Mouse (Mus musculus) liver, embryonic 11.5 days (tissue): ENCODE results near the gene Tmem273. TPM values are rescaled to one million over a fixed set of nuclear protein-coding genes. Genes with fewer than 3 reads are reported as not detected.

Experiments
- ATAC-seq: fragments of 200-750 bp; cut with Nextera tagmentation; replicated peaks from 2 replicates; pipeline ENCODE4 v1.8.0; 2017; ENCODE audit warnings: moderate number of reproducible peaks, mild to moderate bottlenecking, moderate TSS enrichment, moderate library complexity; ENCODE audit not compliant: low FRiP score
- DNase-seq: peaks from one replicate; pipeline ENCODE4 v3.0.0-alpha.2; 2017; ENCODE audit warnings: low spot score
- H3K27ac ChIP-seq: fragments of 300-500 bp; sonication (generic); 2 replicates; pipeline ENCODE4 v1.5.1; 2014; ENCODE audit warnings: mild to moderate bottlenecking, low read depth, low read length, control low read depth
- H3K27me3 ChIP-seq: fragments of 300-500 bp; sonication (generic); replicated peaks from 2 replicates; pipeline ENCODE4 v1.6.1; 2014; ENCODE audit warnings: low read length, mixed read lengths; ENCODE audit not compliant: control insufficient read depth, insufficient read depth
- H3K36me3 ChIP-seq: fragments of 300-500 bp; sonication (generic); 2 replicates; pipeline ENCODE4 v1.6.1; 2014; ENCODE audit warnings: mild to moderate bottlenecking, low read length, moderate library complexity, mixed read lengths; ENCODE audit not compliant: control insufficient read depth, insufficient read depth
- H3K4me1 ChIP-seq: fragments of 300-500 bp; sonication (generic); replicated peaks from 2 replicates; pipeline ENCODE4 v1.6.1; 2014; ENCODE audit warnings: low read length, mixed read lengths; ENCODE audit not compliant: control insufficient read depth, insufficient read depth
- H3K4me2 ChIP-seq: fragments of 300-500 bp; sonication (generic); 2 replicates; pipeline ENCODE4 v1.6.1; 2014; ENCODE audit warnings: mild to moderate bottlenecking, control low read depth, moderate library complexity
- H3K4me3 ChIP-seq: fragments of 300-500 bp; sonication (generic); 2 replicates; pipeline ENCODE4 v1.5.1; 2014; ENCODE audit warnings: low read depth, low read length, control low read depth
- H3K9ac ChIP-seq: fragments of 300-500 bp; sonication (generic); 2 replicates; pipeline ENCODE4 v1.6.1; 2014; ENCODE audit warnings: low read depth, low read length, control low read depth
- H3K9me3 ChIP-seq: fragments of 300-500 bp; sonication (generic); 2 replicates; pipeline ENCODE4 v1.6.1; 2016; ENCODE audit warnings: low read length, inconsistent platforms, mixed read lengths; ENCODE audit not compliant: control insufficient read depth
- whole genome bisulfite sequencing: fragments of 180-500 bp; shearing (Covaris S2); extraction: QIAGEN DNeasy Blood & Tissue Kit; methylation state at CpG from one replicate; pipeline ENCODE4 v1.1.7; 2014; 5-methylcytosine and 5-hydroxymethylcytosine counted together
- polyA plus RNA-seq: library from polyadenylated mRNA; unstranded; fragments of >200 nt; fragmentation: Nextera tagmentation; extraction: Ambion mirVana; gene quantifications from 2 replicates; pipeline ENCODE4 v1.2.1, GENCODE M21; 2014

Tmem273 gene
- polyA plus RNA-seq, 1 experiment from 2014 or later, result 1.8 TPM

- Histone ChIP-seq H3K27ac (no peak within 1 kb of the TSS), H3K9me3 (no peaks in the 10 kb centered on the region), H3K9ac (no peak within 1 kb of the TSS), H3K4me2 (no peak within 1 kb of the TSS), H3K4me1 (no peaks in the 10 kb centered on the region), H3K4me3 (no peak within 1 kb of the TSS), H3K36me3 (no peaks in the 10 kb centered on the region), H3K27me3 (no peaks in the 10 kb centered on the region)
- ATAC-seq (no peak), DNase-seq (no peak)
- 79% methylated on average over 8 of the region's 8 CpGs for WGBS
Measured at GRCm38 (mm10) chr14:32833847-32834246, 48.1 kb downstream of the Tmem273 start, which contains the start of gene Fam170b. TSS of gene Fam170b (plus strand) at chr14:32833962.

DNA sequence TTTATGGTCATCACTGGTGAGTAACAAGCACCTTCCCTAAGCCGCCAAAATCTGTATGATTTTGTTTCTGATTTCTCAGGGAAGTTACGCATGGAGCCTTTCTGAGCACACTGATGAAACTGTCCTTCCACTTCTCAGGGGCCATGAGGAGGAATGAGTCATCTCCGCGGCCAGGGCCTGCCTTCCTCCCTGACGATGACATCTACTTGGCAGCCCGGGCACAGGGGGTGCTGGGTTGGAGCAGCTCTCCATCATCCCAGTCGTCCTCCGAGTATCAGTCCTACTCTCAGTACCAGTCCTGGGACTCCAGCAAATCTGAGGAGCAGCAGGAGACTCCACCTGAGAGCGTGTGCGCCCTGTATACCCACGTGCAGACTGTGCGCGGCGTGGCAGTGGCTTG lies 49.4 kb downstream of the Tmem273 start:
- Histone ChIP-seq H3K27me3 (no peaks in the 10 kb centered on the region), H3K4me3 (no peak overlapping the region), H3K4me2 (no peak overlapping the region), H3K36me3 (no peaks in the 10 kb centered on the region), H3K9me3 (no peaks in the 10 kb centered on the region), H3K4me1 (no peaks in the 10 kb centered on the region), H3K9ac (no peak overlapping the region), H3K27ac (no peak overlapping the region)
- WGBS, result 73% methylated on average over 14 of the region's 14 CpGs
- DNase-seq (no peak), ATAC-seq (no peak)

- ATAC-seq, result no peak
- 84% methylated on average over 14 of the region's 14 CpGs for WGBS
Measured at GRCm38 (mm10) chr14:32835596-32835995, 49.8 kb downstream of the Tmem273 start.

DNA sequence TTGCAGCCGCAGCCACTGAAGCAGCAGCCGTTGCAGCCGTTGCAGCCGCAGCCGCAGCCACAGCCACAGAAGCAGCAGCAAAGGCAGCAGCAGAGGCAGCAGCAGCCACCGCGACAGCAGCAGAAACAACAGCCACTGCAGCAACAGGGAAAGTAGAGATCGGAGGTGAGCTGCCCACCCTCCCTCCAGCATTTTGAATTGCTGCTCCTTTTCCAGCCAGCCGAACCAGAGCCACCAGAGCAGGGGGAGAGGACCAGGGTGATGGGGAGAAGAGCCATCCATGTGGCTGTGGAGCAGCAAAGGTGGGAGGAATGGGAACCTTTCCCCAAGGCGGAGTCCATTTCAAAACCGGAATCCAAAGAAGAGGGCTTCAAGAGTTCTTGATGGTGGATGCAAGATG lies 50.4 kb downstream of the Tmem273 start:
- H3K27me3 ChIP-seq, result no peaks in the 10 kb centered on the region
- no peaks in the 10 kb centered on the region for H3K4me1 ChIP-seq
- H3K27ac ChIP-seq, result no peak overlapping the region
- ATAC-seq, result no peak
- H3K4me2 ChIP-seq, result no peak overlapping the region
- no peak for DNase-seq
- no peaks in the 10 kb centered on the region for H3K36me3 ChIP-seq
- H3K9ac ChIP-seq, result no peak overlapping the region
- H3K4me3 ChIP-seq, result no peak overlapping the region
- 76% methylated on average over 11 of the region's 11 CpGs for WGBS
- H3K9me3 ChIP-seq, result no peaks in the 10 kb centered on the region

More at GRCm38 (mm10) chr14:32835596-32835995, 49.8 kb downstream of the Tmem273 start:
- Histone ChIP-seq H3K4me1 (no peaks in the 10 kb centered on the region), H3K27me3 (no peaks in the 10 kb centered on the region), H3K4me3 (no peak overlapping the region), H3K4me2 (no peak overlapping the region), H3K36me3 (no peaks in the 10 kb centered on the region), H3K9me3 (no peaks in the 10 kb centered on the region), H3K27ac (no peak overlapping the region), H3K9ac (no peak overlapping the region)
- DNase-seq, result no peak

- no peak for DNase-seq
- ATAC-seq, result no peak
Measured at GRCm38 (mm10) chr14:32842052-32842451, 56.3 kb downstream of the Tmem273 start.

GRCm38 (mm10) chr14:32854059-32854458 lies 68.3 kb downstream of the Tmem273 start:
- 85% methylated on average over 4 of the region's 4 CpGs for WGBS
- Histone ChIP-seq H3K9ac (no peak overlapping the region), H3K36me3 (no peaks in the 10 kb centered on the region), H3K27ac (no peak overlapping the region), H3K4me2 (no peak overlapping the region), H3K4me3 (no peak overlapping the region), H3K27me3 (peaks cover 22% of the 10 kb centered on the region), H3K9me3 (no peaks in the 10 kb centered on the region), H3K4me1 (no peaks in the 10 kb centered on the region)
- no peak for ATAC-seq
- DNase-seq, result peak; percentile 20

More at GRCm38 (mm10) chr14:32842052-32842451, 56.3 kb downstream of the Tmem273 start:
- Histone ChIP-seq H3K27ac (no peak overlapping the region), H3K4me3 (no peak overlapping the region), H3K9ac (no peak overlapping the region), H3K9me3 (no peaks in the 10 kb centered on the region), H3K36me3 (no peaks in the 10 kb centered on the region), H3K4me1 (no peaks in the 10 kb centered on the region), H3K4me2 (no peak overlapping the region), H3K27me3 (no peaks in the 10 kb centered on the region)

DNA sequence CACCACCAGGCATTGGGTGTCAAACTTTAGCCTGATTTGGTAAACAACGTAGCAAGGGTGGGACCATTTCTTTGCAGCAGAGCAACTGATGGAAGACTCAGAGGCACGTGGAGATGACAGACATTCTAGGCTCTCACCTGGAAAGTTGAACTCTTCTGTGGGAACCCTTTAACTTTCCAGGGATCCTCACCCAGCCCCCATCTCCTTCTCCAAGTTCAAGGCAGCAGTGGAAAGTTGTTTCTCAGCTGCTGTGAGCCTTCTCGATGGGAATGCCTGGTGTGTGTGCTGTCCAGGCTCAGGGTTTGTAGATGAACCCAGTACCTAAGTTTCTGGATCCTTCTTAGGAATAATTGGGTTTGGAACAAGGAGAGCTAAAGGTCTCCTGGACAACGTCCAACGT lies 70.5 kb downstream of the Tmem273 start:
- peaks cover 22% of the 10 kb centered on the region for H3K27me3 ChIP-seq
- ATAC-seq, result no peak
- H3K4me2 ChIP-seq, result peak overlapping the region; percentile 72
- H3K36me3 ChIP-seq, result no peaks in the 10 kb centered on the region
- WGBS, result 39% methylated on average over 5 of the region's 5 CpGs
- no peak for DNase-seq
- H3K4me1 ChIP-seq, result peaks cover 12% of the 10 kb centered on the region
- no peaks in the 10 kb centered on the region for H3K9me3 ChIP-seq
- H3K4me3 ChIP-seq, result peak overlapping the region; percentile 51
- no peak overlapping the region for H3K9ac ChIP-seq
- no peak overlapping the region for H3K27ac ChIP-seq

- peak within 1 kb of the TSS; percentile 51 for H3K4me3 ChIP-seq
- WGBS, result 1% methylated on average over 68 of the region's 68 CpGs
- H3K27me3 ChIP-seq, result peaks cover 22% of the 10 kb centered on the region
- peak; percentile 66 for ATAC-seq
- H3K4me2 ChIP-seq, result peak within 1 kb of the TSS; percentile 72
- peak within 1 kb of the TSS; percentile 63 for H3K9ac ChIP-seq
- no peaks in the 10 kb centered on the region for H3K9me3 ChIP-seq
- peak; percentile 56 for DNase-seq
- peaks cover 12% of the 10 kb centered on the region for H3K4me1 ChIP-seq
- H3K27ac ChIP-seq, result no peak within 1 kb of the TSS
- H3K36me3 ChIP-seq, result no peaks in the 10 kb centered on the region
Measured at GRCm38 (mm10) chr14:32856681-32857328, 71.0 kb downstream of the Tmem273 start, which contains the start of gene Vstm4. TSS of gene Vstm4 (plus strand) at chr14:32856756.

- peaks cover 22% of the 10 kb centered on the region for H3K27me3 ChIP-seq
- H3K27ac ChIP-seq, result no peak overlapping the region
- no peak for ATAC-seq
- no peaks in the 10 kb centered on the region for H3K9me3 ChIP-seq
- no peak overlapping the region for H3K4me2 ChIP-seq
- H3K4me3 ChIP-seq, result no peak overlapping the region
- WGBS, result 87% methylated on average over 10 of the region's 10 CpGs
- peaks cover 12% of the 10 kb centered on the region for H3K4me1 ChIP-seq
- no peaks in the 10 kb centered on the region for H3K36me3 ChIP-seq
- no peak overlapping the region for H3K9ac ChIP-seq
- DNase-seq, result no peak
Measured at GRCm38 (mm10) chr14:32858361-32858760, 72.6 kb downstream of the Tmem273 start.
